Mouse (Mus musculus) G1E (cell line): Measurements from ENCODE around the gene Wfikkn2.

Source experiments
- CTCF ChIP-seq: IDR thresholded peaks from 2 replicates; pipeline ENCODE4 v1.5.1; 2012; ENCODE audit warnings: low read depth, low read length, inconsistent platforms, mixed read lengths
- GATA1 ChIP-seq: IDR thresholded peaks from 2 replicates; pipeline ENCODE4 v1.6.1; 2012; ENCODE audit warnings: borderline replicate concordance, low read length, inconsistent platforms, mixed read lengths

- TF ChIP-seq CTCF = no peak
- no peak for TF ChIP-seq GATA1
Observed at GRCm38 (mm10) chr11:94243422-94244180, 2.2 kb downstream of the Wfikkn2 start.
